Mouse (Mus musculus): ENCODE results near the gene Fcrl6. TPM values are rescaled to one million over a fixed set of nuclear protein-coding genes. Genes with fewer than 3 reads are reported as not detected.

Fcrl6 gene
- polyA plus RNA-seq, 1 experiment from 2014 or later: not detected

- WGBS: 86% methylated on average over 5 of the region's 5 CpGs
- Histone ChIP-seq H3K9ac (ENCODE audit: low read length) (no peak overlapping the region), H3K4me2 (ENCODE audit: low read length) (no peak overlapping the region), H3K27ac (replicated peaks in 1 of 2; ENCODE audit: control insufficient read depth in 1 of 2, insufficient read depth in 1 of 2, low read depth in 2 of 2, low read length in 2 of 2) (no peak overlapping the region), H3K9me3 (ENCODE audit: control insufficient read depth, low read length) (no peaks in the 10 kb centered on the region), H3K36me3 (ENCODE audit: control insufficient read depth, insufficient read depth, low read length) (no peaks in the 10 kb centered on the region), H3K27me3 (ENCODE audit: control insufficient read depth, insufficient read depth, low read length) (no peaks in the 10 kb centered on the region), H3K4me1 (ENCODE audit: control insufficient read depth in 2 of 2, insufficient read depth in 2 of 2, low read length in 2 of 2) (peaks cover 7 to 12% of the 10 kb centered on the region in 2 experiments), H3K4me3 (ENCODE audit: control insufficient read depth in 1 of 2, insufficient read depth in 1 of 2, low read depth in 1 of 2, low read length in 2 of 2) (no peak overlapping the region)
- ATAC-seq (ENCODE audit: insufficient number of reproducible peaks, insufficient read depth, low FRiP score, low read depth): no peak
These were observed 33.9 kb upstream of the Fcrl6 start for GRCm38 (mm10) chr1:172636266-172636665.

GRCm38 (mm10) chr1:172635258-172635657, 32.9 kb upstream of the Fcrl6 start:
- H3K27ac ChIP-seq (replicated peaks in 1 of 2; ENCODE audit: control insufficient read depth in 1 of 2, insufficient read depth in 1 of 2, low read depth in 2 of 2, low read length in 2 of 2): peak overlapping the region in 1 of 2 experiments; percentile 15; a peak in 2 of 4 replicates
- no peaks in the 10 kb centered on the region for H3K9me3 ChIP-seq (ENCODE audit: control insufficient read depth, low read length)
- peaks cover 7 to 12% of the 10 kb centered on the region in 2 experiments for H3K4me1 ChIP-seq (ENCODE audit: control insufficient read depth in 2 of 2, insufficient read depth in 2 of 2, low read length in 2 of 2)
- 45% methylated on average over 4 of the region's 4 CpGs for WGBS
- H3K36me3 ChIP-seq (ENCODE audit: control insufficient read depth, insufficient read depth, low read length): no peaks in the 10 kb centered on the region
- no peaks in the 10 kb centered on the region for H3K27me3 ChIP-seq (ENCODE audit: control insufficient read depth, insufficient read depth, low read length)
- no peak overlapping the region for H3K4me2 ChIP-seq (ENCODE audit: low read length)
- ATAC-seq (ENCODE audit: insufficient number of reproducible peaks, insufficient read depth, low FRiP score, low read depth): no peak
- H3K4me3 ChIP-seq (ENCODE audit: control insufficient read depth in 1 of 2, insufficient read depth in 1 of 2, low read depth in 1 of 2, low read length in 2 of 2): no peak overlapping the region
- H3K9ac ChIP-seq (ENCODE audit: low read length): no peak overlapping the region

- H3K9ac ChIP-seq (ENCODE audit: low read length): no peak overlapping the region
- H3K36me3 ChIP-seq (ENCODE audit: control insufficient read depth, insufficient read depth, low read length): no peaks in the 10 kb centered on the region
- no peaks in the 10 kb centered on the region for H3K27me3 ChIP-seq (ENCODE audit: control insufficient read depth, insufficient read depth, low read length)
- no peak overlapping the region for H3K4me3 ChIP-seq (ENCODE audit: control insufficient read depth in 1 of 2, insufficient read depth in 1 of 2, low read depth in 1 of 2, low read length in 2 of 2)
- 82% methylated on average over 2 of the region's 2 CpGs for WGBS
- H3K4me1 ChIP-seq (ENCODE audit: control insufficient read depth in 2 of 2, insufficient read depth in 2 of 2, low read length in 2 of 2): peaks cover 7 to 10% of the 10 kb centered on the region in 2 experiments
- H3K9me3 ChIP-seq (ENCODE audit: control insufficient read depth, low read length): no peaks in the 10 kb centered on the region
- H3K27ac ChIP-seq (replicated peaks in 1 of 2; ENCODE audit: control insufficient read depth in 1 of 2, insufficient read depth in 1 of 2, low read depth in 2 of 2, low read length in 2 of 2): no peak overlapping the region
- H3K4me2 ChIP-seq (ENCODE audit: low read length): no peak overlapping the region
- no peak for ATAC-seq (ENCODE audit: insufficient number of reproducible peaks, insufficient read depth, low FRiP score, low read depth)
These were observed 31.8 kb upstream of the Fcrl6 start for GRCm38 (mm10) chr1:172634136-172634535.

- peak within 1 kb of the TSS; percentile 83 for H3K4me2 ChIP-seq (ENCODE audit: low read length)
- no peaks in the 10 kb centered on the region for H3K36me3 ChIP-seq (ENCODE audit: control insufficient read depth, insufficient read depth, low read length)
- H3K9me3 ChIP-seq (ENCODE audit: control insufficient read depth, low read length): 0 out of 2 replicates have a peak, but pooled peaks cover 3% of the 10 kb centered on the region
- no peaks in the 10 kb centered on the region for H3K27me3 ChIP-seq (ENCODE audit: control insufficient read depth, insufficient read depth, low read length)
- peak within 1 kb of the TSS; percentile 95 to 96 for H3K27ac ChIP-seq (replicated peaks in 1 of 2; ENCODE audit: control insufficient read depth in 1 of 2, insufficient read depth in 1 of 2, low read depth in 2 of 2, low read length in 2 of 2)
- under 1% methylated on average over 53 of the region's 53 CpGs for WGBS
- H3K9ac ChIP-seq (ENCODE audit: low read length): peak within 1 kb of the TSS; percentile 88
- H3K4me1 ChIP-seq (ENCODE audit: control insufficient read depth in 2 of 2, insufficient read depth in 2 of 2, low read length in 2 of 2): peaks cover 0 to 7% of the 10 kb centered on the region in 2 experiments; a peak in 2 of 4 replicates
- peak within 1 kb of the TSS; percentile 84 to 90 for H3K4me3 ChIP-seq (ENCODE audit: control insufficient read depth in 1 of 2, insufficient read depth in 1 of 2, low read depth in 1 of 2, low read length in 2 of 2)
- peak; percentile 98 for ATAC-seq (ENCODE audit: insufficient number of reproducible peaks, insufficient read depth, low FRiP score, low read depth)
These were observed 30.3 kb upstream of the Fcrl6 start, which contains the start of gene Dusp23 for GRCm38 (mm10) chr1:172632451-172633326. Gene Dusp23, minus strand, starts transcription at chr1:172632962.

- WGBS: 85% methylated on average over 5 of the region's 5 CpGs
- Histone ChIP-seq H3K9me3 (ENCODE audit: control insufficient read depth, low read length) (0 out of 2 replicates have a peak, but pooled peaks cover 3% of the 10 kb centered on the region), H3K4me1 (ENCODE audit: control insufficient read depth in 2 of 2, insufficient read depth in 2 of 2, low read length in 2 of 2) (peaks cover 0 to 7% of the 10 kb centered on the region in 2 experiments; a peak in 2 of 4 replicates), H3K4me2 (ENCODE audit: low read length) (peak overlapping the region; percentile 83; the same call in 1 of the 2 replicates), H3K27ac (replicated peaks in 1 of 2; ENCODE audit: control insufficient read depth in 1 of 2, insufficient read depth in 1 of 2, low read depth in 2 of 2, low read length in 2 of 2) (no peak overlapping the region), H3K36me3 (ENCODE audit: control insufficient read depth, insufficient read depth, low read length) (no peaks in the 10 kb centered on the region), H3K27me3 (ENCODE audit: control insufficient read depth, insufficient read depth, low read length) (no peaks in the 10 kb centered on the region), H3K4me3 (ENCODE audit: control insufficient read depth in 1 of 2, insufficient read depth in 1 of 2, low read depth in 1 of 2, low read length in 2 of 2) (no peak overlapping the region), H3K9ac (ENCODE audit: low read length) (no peak overlapping the region)
- no peak for ATAC-seq (ENCODE audit: insufficient number of reproducible peaks, insufficient read depth, low FRiP score, low read depth)
These were observed 29.4 kb upstream of the Fcrl6 start for GRCm38 (mm10) chr1:172631721-172632120.

- no peak for ATAC-seq (ENCODE audit: insufficient number of reproducible peaks, insufficient read depth, low FRiP score, low read depth)
- no peak overlapping the region for H3K9ac ChIP-seq (ENCODE audit: low read length)
- H3K27ac ChIP-seq (replicated peaks in 1 of 2; ENCODE audit: control insufficient read depth in 1 of 2, insufficient read depth in 1 of 2, low read depth in 2 of 2, low read length in 2 of 2): no peak overlapping the region
- H3K4me2 ChIP-seq (ENCODE audit: low read length): no peak overlapping the region
- no peak overlapping the region for H3K4me3 ChIP-seq (ENCODE audit: control insufficient read depth in 1 of 2, insufficient read depth in 1 of 2, low read depth in 1 of 2, low read length in 2 of 2)
- WGBS: 63% methylated on average over 7 of the region's 7 CpGs
- peaks cover 7% of the 10 kb centered on the region; the same call in 1 of the 2 replicates for H3K9me3 ChIP-seq (ENCODE audit: control insufficient read depth, low read length)
- H3K36me3 ChIP-seq (ENCODE audit: control insufficient read depth, insufficient read depth, low read length): no peaks in the 10 kb centered on the region
- H3K4me1 ChIP-seq (ENCODE audit: control insufficient read depth in 2 of 2, insufficient read depth in 2 of 2, low read length in 2 of 2): peaks cover 0 to 6% of the 10 kb centered on the region in 2 experiments; a peak in 2 of 4 replicates
- no peaks in the 10 kb centered on the region for H3K27me3 ChIP-seq (ENCODE audit: control insufficient read depth, insufficient read depth, low read length)
These were observed 27.5 kb upstream of the Fcrl6 start for GRCm38 (mm10) chr1:172629831-172630230.

- Histone ChIP-seq H3K27me3 (ENCODE audit: control insufficient read depth, insufficient read depth, low read length) (no peaks in the 10 kb centered on the region), H3K9ac (ENCODE audit: low read length) (no peak overlapping the region), H3K4me1 (ENCODE audit: control insufficient read depth in 2 of 2, insufficient read depth in 2 of 2, low read length in 2 of 2) (no peaks in the 10 kb centered on the region), H3K4me2 (ENCODE audit: low read length) (no peak overlapping the region), H3K36me3 (ENCODE audit: control insufficient read depth, insufficient read depth, low read length) (no peaks in the 10 kb centered on the region), H3K4me3 (ENCODE audit: control insufficient read depth in 1 of 2, insufficient read depth in 1 of 2, low read depth in 1 of 2, low read length in 2 of 2) (no peak overlapping the region), H3K27ac (replicated peaks in 1 of 2; ENCODE audit: control insufficient read depth in 1 of 2, insufficient read depth in 1 of 2, low read depth in 2 of 2, low read length in 2 of 2) (no peak overlapping the region), H3K9me3 (ENCODE audit: control insufficient read depth, low read length) (peaks cover 7% of the 10 kb centered on the region; the same call in 1 of the 2 replicates)
- no peak for ATAC-seq (ENCODE audit: insufficient number of reproducible peaks, insufficient read depth, low FRiP score, low read depth)
- 94% methylated on average over 3 of the region's 3 CpGs for WGBS
These were observed 24.0 kb upstream of the Fcrl6 start for GRCm38 (mm10) chr1:172626306-172626705.

All from heart, embryonic 14.5 days (tissue).